Mouse (Mus musculus) heart, adult 2 months (tissue): ENCODE measurements around the gene Gprc5b.

ENCODE experiments used
- CTCF ChIP-seq: fragments of 200-600 bp; IDR thresholded peaks from 2 replicates; pipeline ENCODE4 v1.8.1; 2022; ENCODE audit warnings: antibody characterized with exemption, mild to moderate bottlenecking, moderate library complexity
- EP300 ChIP-seq: fragments of 200-500 bp; IDR thresholded peaks from 2 replicates; pipeline ENCODE4 v1.6.1; 2011; ENCODE audit warnings: low read depth, low read length, control low read depth; ENCODE audit not compliant: insufficient read depth

DNA sequence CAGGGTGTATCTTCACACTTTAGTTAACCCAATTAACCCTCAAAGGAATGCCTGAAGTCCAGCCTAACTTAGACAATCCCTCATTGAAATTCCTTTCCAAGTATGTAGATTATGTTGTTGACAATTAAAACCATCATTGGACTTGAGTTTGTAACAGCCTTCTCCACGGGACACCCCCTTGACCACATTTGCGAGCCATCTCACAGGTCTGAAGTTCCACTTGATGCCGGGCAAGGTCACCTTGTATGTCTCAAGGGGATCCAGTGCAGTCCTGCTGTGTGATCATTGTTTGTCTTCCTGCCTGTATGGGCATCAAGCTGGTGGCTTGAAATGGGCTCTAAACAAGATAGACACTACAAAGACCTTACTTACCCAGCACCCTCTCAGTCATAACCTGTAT, 26.1 kb downstream of the Gprc5b start:
- TF ChIP-seq EP300, result no peak
- TF ChIP-seq CTCF, result no peak
